Mouse (Mus musculus): ENCODE data around the gene Fgf2. TPM values are rescaled to one million over a fixed set of nuclear protein-coding genes. Genes with fewer than 3 reads are reported as not detected.

Gene Fgf2
- polyA plus RNA-seq, 1 experiment from 2014 or later = 0.31 TPM

DNA sequence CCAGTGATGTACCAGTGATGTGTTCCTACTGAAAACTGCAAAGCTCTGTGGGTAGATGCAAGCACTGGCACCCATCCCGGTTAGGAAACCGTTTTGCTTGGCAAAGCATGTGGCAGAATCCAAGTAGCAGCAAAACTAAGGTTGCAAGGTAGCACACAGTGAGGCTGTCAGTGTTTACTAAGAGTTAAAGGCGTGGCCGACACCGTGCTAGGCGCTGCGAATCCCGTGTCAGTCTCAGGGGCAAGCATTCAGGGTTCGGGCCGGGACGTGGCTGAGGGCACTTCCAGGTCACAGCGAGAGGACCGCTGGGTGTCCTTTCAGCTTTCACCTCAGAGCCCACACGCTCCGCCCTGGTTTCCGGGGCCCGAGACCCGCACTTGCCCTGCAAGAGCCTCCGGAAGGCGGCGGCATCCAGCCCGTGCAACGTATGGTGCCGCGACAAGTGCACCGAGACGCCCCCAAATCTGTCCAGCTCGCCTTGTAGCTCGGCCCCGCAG lies 70.9 kb downstream of the Fgf2 start:
- 0% methylated on average over 30 of the region's 30 CpGs for WGBS
- Histone ChIP-seq H3K27me3 (ENCODE audit: control insufficient read depth, insufficient read depth, low read length) (no peaks in the 10 kb centered on the region), H3K27ac (ENCODE audit: low read depth, low read length) (peak overlapping the region; percentile 82), H3K36me3 (ENCODE audit: control insufficient read depth, insufficient read depth, low read length) (no peaks in the 10 kb centered on the region), H3K4me2 (ENCODE audit: low read depth) (peak overlapping the region; percentile 76), H3K9ac (ENCODE audit: low read length) (peak overlapping the region; percentile 72), H3K9me3 (ENCODE audit: control insufficient read depth, low read length) (no peaks in the 10 kb centered on the region), H3K4me1 (ENCODE audit: control insufficient read depth, insufficient read depth, low read length) (peaks cover 7% of the 10 kb centered on the region), H3K4me3 (ENCODE audit: low read depth, low read length) (peak overlapping the region; percentile 91)
- no peak for ATAC-seq (ENCODE audit: insufficient read depth, low FRiP score, low TSS enrichment)
- DNase-seq (ENCODE audit: low spot score) = no peak

DNA sequence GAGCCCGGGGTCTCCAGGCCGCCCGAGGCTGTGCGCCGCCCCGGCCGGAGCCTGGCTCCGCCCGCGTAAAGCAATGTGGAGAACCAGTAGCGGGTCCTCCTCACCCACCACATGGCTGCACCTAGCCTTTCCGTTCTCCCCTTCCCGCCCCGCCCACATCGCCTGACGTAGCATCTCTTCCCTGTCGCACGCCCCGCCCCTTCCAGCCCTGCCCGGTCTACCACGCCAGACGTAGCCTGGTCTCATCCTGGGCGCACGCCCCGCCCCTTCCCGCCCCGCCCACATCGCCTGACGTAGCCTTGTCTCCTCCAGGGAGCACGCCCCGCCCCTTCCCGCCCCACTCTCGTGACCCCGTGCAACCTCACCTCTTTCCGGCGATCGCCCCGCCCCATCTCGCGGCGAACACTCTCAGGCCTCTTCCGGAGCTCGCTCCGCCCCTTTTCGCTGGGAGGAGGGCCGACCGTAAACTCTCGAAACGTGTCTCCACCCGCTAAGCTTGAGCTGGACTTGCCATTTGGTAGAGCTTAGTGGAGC lies 71.4 kb downstream of the Fgf2 start, which contains the start of gene Spata5:
Gene Spata5 (plus strand): TSS at position 439 of the 534 bp plus-strand sequence.
- Histone ChIP-seq H3K27me3 (ENCODE audit: control insufficient read depth, insufficient read depth, low read length) (no peaks in the 10 kb centered on the region), H3K4me1 (ENCODE audit: control insufficient read depth, insufficient read depth, low read length) (peaks cover 7% of the 10 kb centered on the region), H3K36me3 (ENCODE audit: control insufficient read depth, insufficient read depth, low read length) (no peaks in the 10 kb centered on the region), H3K4me2 (ENCODE audit: low read depth) (peak within 1 kb of the TSS; percentile 90), H3K27ac (ENCODE audit: low read depth, low read length) (peak within 1 kb of the TSS; percentile 83), H3K9ac (ENCODE audit: low read length) (peak within 1 kb of the TSS; percentile 80), H3K4me3 (ENCODE audit: low read depth, low read length) (peak within 1 kb of the TSS; percentile 91), H3K9me3 (ENCODE audit: control insufficient read depth, low read length) (no peaks in the 10 kb centered on the region)
- DNase-seq (ENCODE audit: low spot score) = peak; percentile 100
- peak; percentile 96 for ATAC-seq (ENCODE audit: insufficient read depth, low FRiP score, low TSS enrichment)
- under 1% methylated on average over 41 of the region's 50 CpGs for WGBS

DNA sequence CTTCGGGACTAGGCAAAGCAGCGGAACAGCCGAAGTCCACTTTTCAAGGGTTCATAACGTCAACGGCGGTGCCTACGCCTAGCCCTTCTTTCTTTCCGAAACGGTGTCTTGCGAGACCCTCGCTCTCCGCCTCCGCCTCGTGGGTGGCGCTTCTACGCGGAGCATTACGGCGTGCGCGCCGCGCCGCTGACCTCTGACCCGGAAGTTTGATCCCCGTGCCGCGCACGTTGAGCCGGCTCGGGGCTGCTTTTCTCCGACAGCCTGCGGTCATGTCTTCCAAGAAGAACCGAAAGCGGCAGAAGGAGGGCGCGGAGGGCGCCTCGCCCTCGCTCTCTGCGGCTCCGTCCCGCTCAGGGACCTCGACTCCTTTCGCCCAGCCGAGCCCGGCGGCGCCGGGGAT lies 71.9 kb downstream of the Fgf2 start, which contains the start of gene Nudt6:
Gene Nudt6 (minus strand): TSS at position 140 of the 400 bp plus-strand sequence.
- H3K4me3 ChIP-seq (ENCODE audit: low read depth, low read length) = peak within 1 kb of the TSS; percentile 91
- WGBS = under 1% methylated on average over 50 of the region's 50 CpGs
- ATAC-seq (ENCODE audit: insufficient read depth, low FRiP score, low TSS enrichment) (peak; percentile 83), DNase-seq (ENCODE audit: low spot score) (peak; percentile 97)
- H3K4me1 ChIP-seq (ENCODE audit: control insufficient read depth, insufficient read depth, low read length) = peaks cover 7% of the 10 kb centered on the region
- H3K9me3 ChIP-seq (ENCODE audit: control insufficient read depth, low read length) = no peaks in the 10 kb centered on the region
- H3K27ac ChIP-seq (ENCODE audit: low read depth, low read length) = peak within 1 kb of the TSS; percentile 83
- H3K36me3 ChIP-seq (ENCODE audit: control insufficient read depth, insufficient read depth, low read length) = no peaks in the 10 kb centered on the region
- peak within 1 kb of the TSS; percentile 90 for H3K4me2 ChIP-seq (ENCODE audit: low read depth)
- H3K9ac ChIP-seq (ENCODE audit: low read length) = peak within 1 kb of the TSS; percentile 80
- no peaks in the 10 kb centered on the region for H3K27me3 ChIP-seq (ENCODE audit: control insufficient read depth, insufficient read depth, low read length)

DNA sequence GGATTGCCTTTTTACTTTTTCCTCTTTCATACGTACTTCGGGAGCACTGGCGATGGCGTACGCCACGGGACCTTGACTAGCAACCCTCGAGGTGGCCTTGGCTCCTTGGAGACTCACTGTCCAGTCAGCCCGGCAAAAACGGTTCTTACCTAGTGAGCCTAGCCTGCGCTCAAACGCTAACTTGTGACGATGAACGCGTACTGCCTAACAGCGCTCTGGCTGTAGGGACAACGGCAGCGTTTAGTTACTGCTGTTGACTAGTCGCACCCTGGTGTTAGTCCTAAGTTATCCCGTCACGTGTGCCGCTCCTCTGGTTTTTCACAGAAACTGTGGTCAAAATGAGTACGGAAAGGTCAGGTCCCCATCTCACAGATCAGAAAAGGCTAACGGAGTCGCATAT lies 72.5 kb downstream of the Fgf2 start:
- Histone ChIP-seq H3K4me3 (ENCODE audit: low read depth, low read length) (peak overlapping the region; percentile 91), H3K9me3 (ENCODE audit: control insufficient read depth, low read length) (no peaks in the 10 kb centered on the region), H3K27me3 (ENCODE audit: control insufficient read depth, insufficient read depth, low read length) (no peaks in the 10 kb centered on the region), H3K27ac (ENCODE audit: low read depth, low read length) (peak overlapping the region; percentile 83), H3K4me2 (ENCODE audit: low read depth) (peak overlapping the region; percentile 90), H3K9ac (ENCODE audit: low read length) (peak overlapping the region; percentile 80), H3K36me3 (ENCODE audit: control insufficient read depth, insufficient read depth, low read length) (no peaks in the 10 kb centered on the region), H3K4me1 (ENCODE audit: control insufficient read depth, insufficient read depth, low read length) (peaks cover 7% of the 10 kb centered on the region)
- DNase-seq (ENCODE audit: low spot score) (no peak), ATAC-seq (ENCODE audit: insufficient read depth, low FRiP score, low TSS enrichment) (no peak)
- under 1% methylated on average over 24 of the region's 24 CpGs for WGBS

DNA sequence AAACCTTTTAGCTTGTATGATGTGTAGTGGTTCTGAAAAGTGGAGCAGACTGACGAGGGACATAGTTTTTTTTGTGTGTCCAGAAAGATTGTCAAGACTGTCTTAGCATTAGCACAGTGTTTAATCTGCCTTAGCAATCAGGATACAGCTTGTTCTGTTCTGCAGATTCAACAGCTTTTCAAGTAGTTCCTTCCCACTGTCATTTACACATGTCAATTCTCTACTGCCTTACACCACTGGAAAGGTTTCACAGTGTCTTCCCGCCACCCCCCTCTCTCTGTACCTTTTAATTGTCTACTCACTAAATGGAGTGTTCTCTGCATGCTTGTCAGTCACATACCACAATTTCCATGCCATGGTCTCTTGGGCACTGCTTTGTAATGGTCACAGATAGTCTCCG lies 73.0 kb downstream of the Fgf2 start:
- Histone ChIP-seq H3K4me1 (ENCODE audit: control insufficient read depth, insufficient read depth, low read length) (peaks cover 7% of the 10 kb centered on the region), H3K9me3 (ENCODE audit: control insufficient read depth, low read length) (no peaks in the 10 kb centered on the region), H3K4me3 (ENCODE audit: low read depth, low read length) (peak overlapping the region; percentile 91), H3K36me3 (ENCODE audit: control insufficient read depth, insufficient read depth, low read length) (no peaks in the 10 kb centered on the region), H3K27me3 (ENCODE audit: control insufficient read depth, insufficient read depth, low read length) (no peaks in the 10 kb centered on the region), H3K27ac (ENCODE audit: low read depth, low read length) (no peak overlapping the region), H3K4me2 (ENCODE audit: low read depth) (peak overlapping the region; percentile 90), H3K9ac (ENCODE audit: low read length) (peak overlapping the region; percentile 80; the same call in 1 of the 2 replicates)
- whole genome bisulfite sequencing = 22% methylated on average over 3 of the region's 3 CpGs
- ATAC-seq (ENCODE audit: insufficient read depth, low FRiP score, low TSS enrichment) = no peak
- DNase-seq (ENCODE audit: low spot score) = no peak

DNA sequence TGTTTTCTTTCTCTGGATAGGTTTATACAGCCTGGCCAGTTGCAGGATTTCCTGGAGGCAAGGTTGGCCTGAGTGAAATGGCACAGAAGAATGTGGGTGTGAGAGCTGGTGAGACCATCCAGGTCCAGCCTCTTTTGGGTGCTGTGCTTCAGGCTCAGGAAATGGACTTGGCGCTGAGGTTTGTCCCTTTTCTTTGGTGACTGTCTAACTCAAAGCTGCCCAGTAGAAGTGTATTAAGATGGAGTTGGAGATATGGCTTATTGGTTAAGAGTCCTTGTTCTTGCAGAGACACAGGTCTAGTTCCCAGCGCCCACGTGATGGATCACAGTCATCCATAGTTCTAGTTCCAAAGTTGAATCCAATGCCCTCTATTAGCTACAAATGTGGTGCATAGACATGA lies 77.9 kb downstream of the Fgf2 start:
- no peak overlapping the region for H3K4me2 ChIP-seq (ENCODE audit: low read depth)
- H3K9me3 ChIP-seq (ENCODE audit: control insufficient read depth, low read length) = no peaks in the 10 kb centered on the region
- 93% methylated on average over 3 of the region's 3 CpGs for WGBS
- H3K4me1 ChIP-seq (ENCODE audit: control insufficient read depth, insufficient read depth, low read length) = peaks cover 4% of the 10 kb centered on the region
- DNase-seq (ENCODE audit: low spot score) (no peak), ATAC-seq (ENCODE audit: insufficient read depth, low FRiP score, low TSS enrichment) (no peak)
- H3K36me3 ChIP-seq (ENCODE audit: control insufficient read depth, insufficient read depth, low read length) = no peaks in the 10 kb centered on the region
- H3K4me3 ChIP-seq (ENCODE audit: low read depth, low read length) = no peak overlapping the region
- no peaks in the 10 kb centered on the region for H3K27me3 ChIP-seq (ENCODE audit: control insufficient read depth, insufficient read depth, low read length)
- no peak overlapping the region for H3K9ac ChIP-seq (ENCODE audit: low read length)
- H3K27ac ChIP-seq (ENCODE audit: low read depth, low read length) = no peak overlapping the region

DNA sequence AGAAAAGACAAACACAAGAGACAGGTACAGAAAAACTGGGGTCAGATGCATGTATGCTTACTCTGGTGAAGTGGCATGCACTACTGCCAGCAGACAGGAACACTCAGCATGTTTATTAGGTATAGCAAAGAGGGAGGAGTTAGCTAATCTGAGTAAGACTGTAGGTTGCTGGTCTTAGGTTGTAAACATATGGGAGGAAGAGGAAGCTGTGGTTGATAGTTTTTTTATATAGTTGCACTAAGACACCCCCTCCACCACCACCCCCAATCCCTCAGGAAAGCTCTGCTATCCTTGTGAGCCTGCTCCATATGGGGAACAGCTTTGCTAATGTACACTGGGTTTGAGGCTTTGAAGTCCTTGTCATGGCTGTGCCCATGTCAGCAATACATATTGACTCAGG lies 82.2 kb downstream of the Fgf2 start:
- no peaks in the 10 kb centered on the region for H3K4me1 ChIP-seq (ENCODE audit: control insufficient read depth, insufficient read depth, low read length)
- no peak overlapping the region for H3K4me2 ChIP-seq (ENCODE audit: low read depth)
- H3K27me3 ChIP-seq (ENCODE audit: control insufficient read depth, insufficient read depth, low read length) = no peaks in the 10 kb centered on the region
- no peak for ATAC-seq (ENCODE audit: insufficient read depth, low FRiP score, low TSS enrichment)
- no peak overlapping the region for H3K4me3 ChIP-seq (ENCODE audit: low read depth, low read length)
- no peaks in the 10 kb centered on the region for H3K9me3 ChIP-seq (ENCODE audit: control insufficient read depth, low read length)
- H3K36me3 ChIP-seq (ENCODE audit: control insufficient read depth, insufficient read depth, low read length) = no peaks in the 10 kb centered on the region
- no peak overlapping the region for H3K9ac ChIP-seq (ENCODE audit: low read length)
- no peak for DNase-seq (ENCODE audit: low spot score)
- H3K27ac ChIP-seq (ENCODE audit: low read depth, low read length) = no peak overlapping the region

DNA sequence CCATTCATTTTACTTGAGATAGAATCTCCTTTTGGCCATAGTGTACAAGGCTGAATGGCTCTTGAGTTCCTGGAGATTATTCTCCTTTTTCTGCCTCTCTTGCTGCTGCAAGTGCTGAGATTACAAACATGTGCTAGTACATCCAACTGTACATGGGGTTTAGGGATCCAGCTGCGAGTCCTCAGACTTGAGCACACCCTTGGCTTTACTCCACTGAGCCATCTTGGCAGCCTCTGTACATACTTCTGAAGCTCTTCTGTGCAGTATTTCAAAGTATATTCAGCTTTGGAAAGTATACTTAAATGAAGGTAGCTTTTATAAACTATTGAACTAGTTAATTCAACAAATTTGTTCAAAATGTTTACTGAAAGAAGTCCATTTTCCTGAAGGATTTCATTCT lies 91.6 kb downstream of the Fgf2 start:
- Histone ChIP-seq H3K27me3 (ENCODE audit: control insufficient read depth, insufficient read depth, low read length) (no peaks in the 10 kb centered on the region), H3K9ac (ENCODE audit: low read length) (no peak overlapping the region), H3K9me3 (ENCODE audit: control insufficient read depth, low read length) (no peaks in the 10 kb centered on the region), H3K4me2 (ENCODE audit: low read depth) (no peak overlapping the region), H3K4me1 (ENCODE audit: control insufficient read depth, insufficient read depth, low read length) (no peaks in the 10 kb centered on the region), H3K27ac (ENCODE audit: low read depth, low read length) (no peak overlapping the region), H3K4me3 (ENCODE audit: low read depth, low read length) (no peak overlapping the region), H3K36me3 (ENCODE audit: control insufficient read depth, insufficient read depth, low read length) (no peaks in the 10 kb centered on the region)
- ATAC-seq (ENCODE audit: insufficient read depth, low FRiP score, low TSS enrichment) (no peak), DNase-seq (ENCODE audit: low spot score) (no peak)
- WGBS = 98% methylated on average over 1 of the region's 1 CpGs

DNA sequence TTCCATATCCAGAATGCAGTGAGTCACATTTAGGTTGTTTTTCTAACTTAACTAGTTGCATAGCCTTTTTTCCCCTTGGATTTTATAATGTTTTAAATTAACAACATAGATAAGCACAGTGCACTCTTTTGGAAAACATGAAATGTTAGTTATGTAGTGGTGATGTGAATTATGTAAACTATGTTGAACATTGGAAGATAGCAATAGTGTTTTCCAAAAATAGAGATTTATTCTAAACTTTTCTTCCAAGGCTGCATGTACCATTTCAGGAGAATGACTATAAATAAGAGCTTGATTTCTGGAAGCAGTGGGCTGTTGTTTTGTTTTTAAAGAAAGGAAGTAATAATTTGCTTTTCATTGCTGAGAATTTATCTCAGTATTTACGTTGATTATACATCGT lies 95.3 kb downstream of the Fgf2 start:
- Histone ChIP-seq H3K27me3 (ENCODE audit: control insufficient read depth, insufficient read depth, low read length) (no peaks in the 10 kb centered on the region), H3K9me3 (ENCODE audit: control insufficient read depth, low read length) (no peaks in the 10 kb centered on the region), H3K4me3 (ENCODE audit: low read depth, low read length) (no peak overlapping the region), H3K9ac (ENCODE audit: low read length) (no peak overlapping the region), H3K4me1 (ENCODE audit: control insufficient read depth, insufficient read depth, low read length) (no peaks in the 10 kb centered on the region), H3K36me3 (ENCODE audit: control insufficient read depth, insufficient read depth, low read length) (no peaks in the 10 kb centered on the region), H3K4me2 (ENCODE audit: low read depth) (no peak overlapping the region), H3K27ac (ENCODE audit: low read depth, low read length) (no peak overlapping the region)
- WGBS = 97% methylated on average over 2 of the region's 2 CpGs
- ATAC-seq (ENCODE audit: insufficient read depth, low FRiP score, low TSS enrichment) (no peak), DNase-seq (ENCODE audit: low spot score) (no peak)
